Mouse (Mus musculus): ENCODE measurements at regions not wholly inside any gene's neighbourhood (a gene's known extent, or its start where the extent isn't known, plus 50 kb on each side); places are given as distances from the start of the nearest gene placed in this dataset.

- DNase-seq (ENCODE audit: low spot score in 2 of 2), result no peak
Observed at GRCm38 (mm10) chr13:48042172-48042571, 218.9 kb upstream of the Id4 start.

- DNase-seq (ENCODE audit: low spot score in 2 of 2), result no peak
Observed at GRCm38 (mm10) chr13:48042572-48042971, 218.5 kb upstream of the Id4 start.

- DNase-seq (ENCODE audit: low spot score in 2 of 2), result no peak
Observed at GRCm38 (mm10) chr13:48046201-48046750, 214.8 kb upstream of the Id4 start.

- no peak for DNase-seq (ENCODE audit: low spot score in 2 of 2)
Observed at GRCm38 (mm10) chr13:48049796-48050195, 211.2 kb upstream of the Id4 start.

GRCm38 (mm10) chr13:48074630-48075029 is 186.4 kb upstream of the Id4 start:
- DNase-seq (ENCODE audit: low spot score in 2 of 2), result peak in 1 of 2 experiments; percentile 5

GRCm38 (mm10) chr13:48075315-48075714 is 185.7 kb upstream of the Id4 start:
- no peak for DNase-seq (ENCODE audit: low spot score in 2 of 2)

- DNase-seq (ENCODE audit: low spot score in 2 of 2), result no peak
Observed at GRCm38 (mm10) chr13:48078214-48078613, 182.8 kb upstream of the Id4 start.

- no peak for DNase-seq (ENCODE audit: low spot score in 2 of 2)
Observed at GRCm38 (mm10) chr13:48083294-48083693, 177.7 kb upstream of the Id4 start.

GRCm38 (mm10) chr13:48083807-48084206 is 177.2 kb upstream of the Id4 start:
- DNase-seq (ENCODE audit: low spot score in 2 of 2), result no peak

GRCm38 (mm10) chr13:48094275-48095035 is 166.6 kb upstream of the Id4 start:
- DNase-seq (ENCODE audit: low spot score in 2 of 2), result no peak

- DNase-seq (ENCODE audit: low spot score in 2 of 2), result no peak
Observed at GRCm38 (mm10) chr13:48102156-48102555, 158.9 kb upstream of the Id4 start.

GRCm38 (mm10) chr13:48102576-48102975 is 158.5 kb upstream of the Id4 start:
- DNase-seq (ENCODE audit: low spot score in 2 of 2), result no peak

GRCm38 (mm10) chr13:48104766-48105165 is 156.3 kb upstream of the Id4 start:
- no peak for DNase-seq (ENCODE audit: low spot score in 2 of 2)

- DNase-seq (ENCODE audit: low spot score in 2 of 2), result no peak
Observed at GRCm38 (mm10) chr13:48106946-48107345, 154.1 kb upstream of the Id4 start.

GRCm38 (mm10) chr13:48115890-48116289 is 145.1 kb upstream of the Id4 start:
- DNase-seq (ENCODE audit: low spot score in 2 of 2), result no peak

- DNase-seq (ENCODE audit: low spot score in 2 of 2), result no peak
Observed at GRCm38 (mm10) chr13:48126582-48126981, 134.4 kb upstream of the Id4 start.

- peak; percentile 19 to 28 for DNase-seq (ENCODE audit: low spot score in 2 of 2)
Observed at GRCm38 (mm10) chr13:48130724-48131123, 130.3 kb upstream of the Id4 start.

GRCm38 (mm10) chr13:48131681-48132080 is 129.3 kb upstream of the Id4 start:
- no peak for DNase-seq (ENCODE audit: low spot score in 2 of 2)

GRCm38 (mm10) chr13:48145976-48146375 is 115.1 kb upstream of the Id4 start:
- no peak for DNase-seq (ENCODE audit: low spot score in 2 of 2)

GRCm38 (mm10) chr13:48147061-48147460 is 114.0 kb upstream of the Id4 start:
- DNase-seq (ENCODE audit: low spot score in 2 of 2), result no peak

- DNase-seq (ENCODE audit: low spot score in 2 of 2), result no peak
Observed at GRCm38 (mm10) chr13:48153248-48153647, 107.8 kb upstream of the Id4 start.

GRCm38 (mm10) chr13:48153684-48154413 is 107.2 kb upstream of the Id4 start:
- DNase-seq (ENCODE audit: low spot score in 2 of 2), result no peak
